Mouse (Mus musculus): ENCODE measurements around the gene Zbtb20.

DNA sequence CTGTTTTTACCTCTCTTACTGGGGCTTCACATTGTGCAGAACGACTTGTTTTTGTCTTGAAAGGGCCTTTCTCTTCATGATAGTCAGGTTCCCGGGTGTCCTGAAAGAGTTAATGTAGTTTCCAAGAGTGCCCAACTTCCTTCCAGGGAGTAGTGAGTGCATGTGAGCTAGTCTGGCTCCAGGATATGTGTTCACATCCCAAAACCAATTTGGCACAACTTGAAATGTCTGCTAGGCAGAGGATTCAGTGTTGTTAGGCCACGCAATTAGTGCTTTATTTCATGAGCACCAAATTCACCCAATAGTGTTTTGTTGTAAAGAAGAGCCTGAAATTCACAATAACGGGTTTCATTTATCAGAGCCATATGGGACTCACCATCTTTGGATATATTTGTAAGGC lies 45.8 kb downstream of the Zbtb20 start:
- TF ChIP-seq CTCF (IDR thresholded peaks at IDR 0.05; ENCODE audit: extremely low read depth, insufficient read length, insufficient replicate concordance, low read depth, low read length) (no peak), POLR2A (IDR thresholded peaks at IDR 0.05; ENCODE audit: low read depth, low read length) (no peak)

Measured in small intestine, adult 2 months (tissue).